Mouse (Mus musculus): ENCODE results near the gene Tmem88b. TPM values are rescaled to one million over a fixed set of nuclear protein-coding genes. Genes with fewer than 3 reads are reported as not detected.
"Not testable (repeated sequence)": the region's sequence is repeated elsewhere in the genome, so short reads cannot be mapped to it uniquely, and the experiment has no call there.

Tmem88b gene
- polyA plus RNA-seq, 1 experiment from 2014 or later = 0.22 TPM

DNA sequence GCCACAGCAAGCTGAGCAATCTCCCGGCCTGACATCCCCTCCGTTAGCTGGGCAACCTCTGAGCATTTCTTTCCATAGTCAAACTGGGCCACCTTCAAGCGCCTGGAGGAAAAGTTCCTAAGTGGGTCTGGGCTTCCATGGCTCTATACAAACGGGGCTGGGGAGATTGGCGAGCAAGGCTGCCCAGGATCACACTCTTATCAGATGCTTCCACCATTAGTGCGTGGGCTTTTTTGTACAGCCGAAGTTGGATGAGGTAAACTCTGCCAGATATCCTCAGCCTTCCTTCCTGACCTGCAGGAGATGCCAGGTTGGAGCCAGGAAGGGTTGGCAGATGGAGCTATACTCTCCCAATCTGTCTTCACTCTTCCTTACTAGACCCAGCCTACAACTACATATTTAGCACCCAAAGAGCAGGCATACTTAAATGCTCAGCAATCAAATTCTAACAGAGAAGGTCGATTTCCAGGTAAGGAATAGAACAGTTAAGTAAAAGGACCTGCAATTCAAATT, 39.6 kb downstream of the Tmem88b start:
- no peaks in the 10 kb centered on the region for H3K27me3 ChIP-seq
- H3K36me3 ChIP-seq (replicated peaks) = peaks cover 95% of the 10 kb centered on the region
- WGBS = 85% methylated on average over 8 of the region's 8 CpGs
- no peaks in the 10 kb centered on the region for H3K9me3 ChIP-seq
- H3K4me3 ChIP-seq (replicated peaks) = no peak overlapping the region
- H3K9ac ChIP-seq = no peak overlapping the region
- no peak for ATAC-seq (ENCODE audit: low FRiP score)
- H3K27ac ChIP-seq = no peak overlapping the region
- H3K4me2 ChIP-seq = no peak overlapping the region
- no peaks in the 10 kb centered on the region for H3K4me1 ChIP-seq

DNA sequence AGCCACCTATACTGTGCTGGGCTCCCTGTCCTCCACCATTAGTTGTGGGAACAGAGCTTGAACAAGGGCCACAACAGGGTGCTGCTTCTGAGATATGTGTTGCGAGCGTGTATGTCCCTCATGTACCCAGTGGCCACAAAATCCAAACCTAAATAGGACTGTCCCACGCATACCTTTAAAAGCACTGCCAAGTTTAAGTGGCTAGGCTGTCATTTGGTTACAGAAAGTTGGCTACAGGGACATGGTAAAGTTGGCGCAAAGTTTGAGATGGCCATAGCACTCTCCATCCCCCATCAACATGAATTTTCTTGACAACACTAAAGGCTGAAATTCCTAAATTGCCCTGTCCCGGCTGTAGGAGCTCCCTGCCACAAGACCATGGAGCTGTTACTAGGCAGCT, 40.5 kb downstream of the Tmem88b start:
- 94% methylated on average over 5 of the region's 5 CpGs for WGBS
- no peak for ATAC-seq (ENCODE audit: low FRiP score)
- no peak overlapping the region for H3K9ac ChIP-seq
- no peak overlapping the region for H3K4me2 ChIP-seq
- no peak overlapping the region for H3K27ac ChIP-seq
- no peaks in the 10 kb centered on the region for H3K9me3 ChIP-seq
- H3K27me3 ChIP-seq = no peaks in the 10 kb centered on the region
- no peak overlapping the region for H3K4me3 ChIP-seq (replicated peaks)
- peaks cover 95% of the 10 kb centered on the region for H3K36me3 ChIP-seq (replicated peaks)
- no peaks in the 10 kb centered on the region for H3K4me1 ChIP-seq

DNA sequence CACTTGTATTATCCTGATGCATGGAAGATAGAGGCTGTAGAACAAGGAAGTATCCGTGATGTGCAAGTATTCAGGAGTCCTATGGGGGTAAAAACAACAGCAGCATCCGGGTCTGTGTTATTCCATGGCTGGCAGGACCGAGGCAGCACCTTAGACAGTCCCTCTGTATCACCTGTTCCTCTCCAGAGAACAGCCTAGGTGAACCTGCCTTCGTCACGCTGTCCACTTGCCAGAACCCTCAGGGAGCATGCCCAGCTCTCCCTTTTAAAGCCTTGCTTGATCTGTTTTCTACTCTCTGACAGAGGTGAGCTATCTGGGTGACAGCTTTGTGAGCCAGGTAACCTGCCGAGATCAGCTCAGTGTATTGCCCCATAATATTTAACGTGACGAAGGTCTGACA, 41.2 kb downstream of the Tmem88b start:
- no peak overlapping the region for H3K27ac ChIP-seq
- ATAC-seq (ENCODE audit: low FRiP score) = no peak

DNA sequence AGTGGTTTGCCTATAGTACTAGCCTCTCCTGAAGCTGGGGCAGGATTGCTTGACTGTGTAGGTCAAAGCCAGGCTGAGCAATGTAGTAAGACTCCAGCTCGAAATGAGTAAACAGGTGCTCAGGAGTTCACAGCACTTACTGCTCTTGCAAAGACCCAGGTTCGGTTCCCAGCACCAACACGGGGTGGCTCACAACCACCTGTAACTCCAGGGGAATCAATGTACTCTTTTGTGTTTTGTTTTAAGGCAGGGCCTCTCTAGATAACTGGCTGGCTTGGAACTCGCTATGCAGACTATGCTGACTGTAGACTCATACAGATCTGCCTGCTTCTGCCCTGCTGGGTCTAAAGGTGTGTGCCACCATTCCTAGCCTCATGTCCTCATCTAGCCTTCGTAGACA, 43.0 kb downstream of the Tmem88b start:
- Histone ChIP-seq H3K36me3 (replicated peaks) (peaks cover 80% of the 10 kb centered on the region), H3K9me3 (no peaks in the 10 kb centered on the region), H3K27ac (no peak overlapping the region), H3K4me2 (no peak overlapping the region), H3K9ac (no peak overlapping the region), H3K27me3 (no peaks in the 10 kb centered on the region), H3K4me1 (no peaks in the 10 kb centered on the region), H3K4me3 (replicated peaks) (no peak overlapping the region)
- WGBS = 94% methylated on average over 5 of the region's 5 CpGs
- ATAC-seq (ENCODE audit: low FRiP score) = no peak

More for the DNA sequence above, 41.2 kb downstream of the Tmem88b start:
- Histone ChIP-seq H3K4me2 (no peak overlapping the region), H3K9ac (no peak overlapping the region), H3K4me1 (no peaks in the 10 kb centered on the region), H3K9me3 (no peaks in the 10 kb centered on the region), H3K27me3 (no peaks in the 10 kb centered on the region), H3K4me3 (replicated peaks) (no peak overlapping the region), H3K36me3 (replicated peaks) (peaks cover 95% of the 10 kb centered on the region)
- WGBS = 90% methylated on average over 8 of the region's 8 CpGs

DNA sequence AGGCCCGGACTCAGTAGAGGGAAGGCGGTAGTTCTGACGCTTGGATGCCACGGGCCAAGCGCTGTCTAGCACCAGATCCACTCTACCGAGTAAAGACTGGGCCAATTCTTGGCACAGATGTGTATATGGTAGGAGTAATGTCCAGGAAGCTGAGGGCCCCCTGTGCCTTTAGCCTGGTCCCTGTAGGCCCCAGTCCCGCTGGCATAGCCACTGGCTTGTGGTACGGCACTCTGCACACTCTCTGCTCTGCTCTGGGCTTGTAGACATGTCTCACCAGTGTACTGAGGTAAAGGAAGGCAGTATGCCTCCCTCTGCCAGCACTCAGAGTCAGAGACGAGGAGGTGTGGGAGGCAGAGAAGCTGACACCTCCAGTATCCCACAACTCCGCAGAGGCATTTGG, 45.0 kb downstream of the Tmem88b start:
- not testable (repeated sequence) for ATAC-seq (ENCODE audit: low FRiP score); H3K9me3 ChIP-seq; H3K27me3 ChIP-seq; H3K9ac ChIP-seq; H3K27ac ChIP-seq; H3K4me3 ChIP-seq (replicated peaks); H3K4me2 ChIP-seq
- Histone ChIP-seq H3K36me3 (replicated peaks) (peaks cover 62% of the 10 kb centered on the region), H3K4me1 (peaks cover 10% of the 10 kb centered on the region)
- 93% methylated on average over 10 of the region's 10 CpGs for WGBS

DNA sequence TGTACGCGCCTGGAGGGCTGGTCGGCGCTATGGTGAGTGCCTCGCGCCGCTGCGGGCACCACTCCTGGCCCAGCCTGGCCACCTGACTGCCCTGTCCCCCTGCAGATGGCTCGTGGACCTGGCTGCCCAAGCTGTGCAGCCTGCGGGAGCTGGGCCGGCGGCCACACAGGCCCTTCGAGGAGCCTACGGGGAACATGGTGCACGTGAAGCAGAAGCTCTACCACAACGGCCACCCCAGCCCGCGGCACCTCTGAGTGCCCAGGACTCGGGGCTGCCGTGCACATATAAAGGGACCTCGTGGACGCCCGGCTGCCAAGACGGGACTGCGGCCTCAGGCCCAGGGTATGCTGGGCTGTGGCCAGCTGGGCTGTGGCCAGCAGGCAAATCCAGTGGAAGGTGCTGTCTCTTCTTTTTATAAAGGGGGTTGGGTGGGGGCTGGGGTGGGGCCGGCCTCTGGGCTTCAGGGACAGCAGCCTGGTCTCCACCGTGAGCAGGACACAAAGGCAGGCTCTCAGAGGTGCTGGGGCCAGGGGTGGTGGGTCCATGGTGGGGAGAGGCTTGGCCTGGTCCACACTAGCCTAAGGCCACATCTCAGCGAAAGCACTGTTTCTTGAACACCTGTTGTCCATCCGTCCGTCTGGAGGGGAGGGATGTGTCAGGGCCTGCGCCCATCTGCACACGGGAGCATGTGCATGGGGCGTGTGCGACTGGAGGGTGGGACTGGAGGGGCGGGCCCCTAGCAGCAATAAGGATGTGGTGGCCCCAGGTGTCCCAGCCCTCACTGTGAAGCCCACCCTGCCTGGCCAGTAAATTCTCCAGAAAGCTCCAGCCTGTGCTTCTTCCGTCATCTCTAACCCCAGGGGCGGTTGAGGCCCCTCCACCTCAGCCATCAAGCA, 45.7 kb downstream of the Tmem88b start:
- WGBS = 86% methylated on average over 37 of the region's 37 CpGs
- Histone ChIP-seq H3K36me3 (replicated peaks) (peaks cover 56% of the 10 kb centered on the region), H3K9me3 (no peaks in the 10 kb centered on the region), H3K4me3 (replicated peaks) (0 out of 2 replicates have a peak overlapping the region, but pooled peaks have one; percentile 8), H3K4me1 (peaks cover 14% of the 10 kb centered on the region), H3K9ac (no peak overlapping the region), H3K27ac (no peak overlapping the region), H3K27me3 (no peaks in the 10 kb centered on the region), H3K4me2 (no peak overlapping the region)
- ATAC-seq (ENCODE audit: low FRiP score) = no peak

DNA sequence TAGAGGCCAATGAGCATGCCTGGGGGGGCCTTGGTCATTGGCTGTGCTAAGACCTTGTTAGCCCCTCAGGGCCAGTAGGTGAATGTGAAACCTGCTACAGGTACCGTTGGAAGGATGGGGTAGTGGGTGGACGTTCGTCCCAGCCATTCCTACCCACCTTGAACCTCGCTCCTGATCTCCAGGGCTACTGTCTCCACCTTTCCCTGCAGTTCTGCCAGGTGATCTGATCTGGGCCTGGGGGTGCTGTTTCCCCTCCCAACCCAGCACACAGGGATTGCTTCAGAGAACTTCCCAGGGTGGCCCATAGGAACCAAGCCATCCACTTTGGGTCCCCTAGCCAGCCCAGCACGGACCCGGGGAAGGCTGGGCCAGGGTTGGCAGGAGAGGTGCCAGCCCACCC, 46.5 kb downstream of the Tmem88b start:
- 84% methylated on average over 6 of the region's 6 CpGs for WGBS
- no peak overlapping the region for H3K27ac ChIP-seq
- H3K4me3 ChIP-seq (replicated peaks) = no peak overlapping the region
- H3K27me3 ChIP-seq = no peaks in the 10 kb centered on the region
- peaks cover 16% of the 10 kb centered on the region for H3K4me1 ChIP-seq
- H3K36me3 ChIP-seq (replicated peaks) = peaks cover 47% of the 10 kb centered on the region
- ATAC-seq (ENCODE audit: low FRiP score) = no peak
- H3K9me3 ChIP-seq = no peaks in the 10 kb centered on the region
- H3K4me2 ChIP-seq = no peak overlapping the region
- no peak overlapping the region for H3K9ac ChIP-seq

DNA sequence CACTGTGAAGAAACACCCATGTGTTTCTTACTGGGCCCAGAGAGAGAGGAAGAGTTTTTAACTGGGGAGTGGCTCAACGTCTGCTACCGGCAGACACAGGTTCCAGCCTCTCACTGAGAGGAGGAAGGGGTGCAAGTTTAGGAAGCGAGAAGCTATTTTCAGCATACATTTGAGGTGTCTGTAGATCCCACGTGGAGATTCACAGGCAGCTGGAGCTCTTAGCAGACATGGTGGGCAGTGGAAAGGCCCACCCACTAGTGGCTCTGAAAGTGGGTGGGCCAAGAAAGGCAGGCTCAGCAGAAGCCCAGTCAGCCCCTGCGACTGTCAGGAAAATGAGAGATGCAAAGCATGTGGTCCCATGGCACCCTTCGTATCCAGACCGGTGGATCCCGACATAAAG, 47.4 kb downstream of the Tmem88b start:
- H3K9ac ChIP-seq = no peak overlapping the region
- peaks cover 25% of the 10 kb centered on the region for H3K4me1 ChIP-seq
- H3K27me3 ChIP-seq = no peaks in the 10 kb centered on the region
- 72% methylated on average over 8 of the region's 8 CpGs for WGBS
- peaks cover 40% of the 10 kb centered on the region for H3K36me3 ChIP-seq (replicated peaks)
- no peak overlapping the region for H3K27ac ChIP-seq
- H3K4me2 ChIP-seq = no peak overlapping the region
- H3K9me3 ChIP-seq = no peaks in the 10 kb centered on the region
- H3K4me3 ChIP-seq (replicated peaks) = no peak overlapping the region
- ATAC-seq (ENCODE audit: low FRiP score) = no peak

DNA sequence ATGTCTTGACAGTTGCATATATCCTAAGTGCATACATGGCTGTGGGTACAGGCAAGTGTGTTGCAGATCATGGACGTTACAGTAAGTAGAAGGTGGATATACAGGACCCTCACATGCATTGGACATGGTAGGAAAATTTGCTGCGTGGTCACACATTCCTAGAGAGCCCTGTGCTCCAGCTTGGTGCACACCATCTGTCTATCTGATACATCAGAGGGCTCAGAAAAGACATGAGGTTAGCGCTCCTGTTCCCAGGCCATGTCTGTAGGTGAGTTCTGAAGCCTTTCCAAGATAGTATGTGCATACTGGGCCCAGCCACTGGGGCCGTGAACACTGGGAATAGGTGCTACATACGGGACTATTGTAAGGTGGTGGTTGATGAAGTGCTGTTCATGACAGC, 49.3 kb downstream of the Tmem88b start:
- H3K4me3 ChIP-seq (replicated peaks) = no peak overlapping the region
- H3K27ac ChIP-seq = no peak overlapping the region
- WGBS = 93% methylated on average over 5 of the region's 5 CpGs
- no peaks in the 10 kb centered on the region for H3K9me3 ChIP-seq
- peaks cover 38% of the 10 kb centered on the region for H3K36me3 ChIP-seq (replicated peaks)
- H3K27me3 ChIP-seq = no peaks in the 10 kb centered on the region
- no peak overlapping the region for H3K9ac ChIP-seq
- no peak for ATAC-seq (ENCODE audit: low FRiP score)
- H3K4me2 ChIP-seq = peak overlapping the region; percentile 91; the same call in 1 of the 2 replicates
- H3K4me1 ChIP-seq = peaks cover 29% of the 10 kb centered on the region

DNA sequence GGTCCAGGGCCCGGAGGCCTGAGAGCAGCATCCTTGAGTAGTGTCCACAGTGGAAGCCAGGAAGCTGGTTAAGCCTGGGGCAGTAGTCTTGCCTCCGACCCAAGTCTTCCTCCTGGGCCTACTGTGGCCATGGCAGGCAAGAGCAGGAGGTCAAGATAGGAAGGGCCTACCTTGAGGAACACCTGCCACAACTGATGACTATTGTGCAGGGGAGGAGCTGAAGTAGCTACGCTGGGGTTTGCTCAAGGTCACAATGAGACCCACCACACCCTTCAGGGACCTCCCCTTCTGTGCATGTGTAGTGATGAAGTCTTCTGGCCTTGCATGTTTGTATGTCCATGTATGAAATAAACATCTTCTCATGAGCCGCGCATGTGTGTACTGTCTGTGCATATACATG, 49.9 kb downstream of the Tmem88b start:
- Histone ChIP-seq H3K9ac (peak overlapping the region; percentile 92), H3K4me2 (peak overlapping the region; percentile 91), H3K9me3 (no peaks in the 10 kb centered on the region), H3K27me3 (no peaks in the 10 kb centered on the region), H3K27ac (peak overlapping the region; percentile 91), H3K4me1 (peaks cover 29% of the 10 kb centered on the region), H3K4me3 (replicated peaks) (peak overlapping the region; percentile 79), H3K36me3 (replicated peaks) (peaks cover 34% of the 10 kb centered on the region)
- WGBS = 70% methylated on average over 5 of the region's 5 CpGs
- ATAC-seq (ENCODE audit: low FRiP score) = peak; percentile 1; the same call in 1 of the 2 replicates

DNA sequence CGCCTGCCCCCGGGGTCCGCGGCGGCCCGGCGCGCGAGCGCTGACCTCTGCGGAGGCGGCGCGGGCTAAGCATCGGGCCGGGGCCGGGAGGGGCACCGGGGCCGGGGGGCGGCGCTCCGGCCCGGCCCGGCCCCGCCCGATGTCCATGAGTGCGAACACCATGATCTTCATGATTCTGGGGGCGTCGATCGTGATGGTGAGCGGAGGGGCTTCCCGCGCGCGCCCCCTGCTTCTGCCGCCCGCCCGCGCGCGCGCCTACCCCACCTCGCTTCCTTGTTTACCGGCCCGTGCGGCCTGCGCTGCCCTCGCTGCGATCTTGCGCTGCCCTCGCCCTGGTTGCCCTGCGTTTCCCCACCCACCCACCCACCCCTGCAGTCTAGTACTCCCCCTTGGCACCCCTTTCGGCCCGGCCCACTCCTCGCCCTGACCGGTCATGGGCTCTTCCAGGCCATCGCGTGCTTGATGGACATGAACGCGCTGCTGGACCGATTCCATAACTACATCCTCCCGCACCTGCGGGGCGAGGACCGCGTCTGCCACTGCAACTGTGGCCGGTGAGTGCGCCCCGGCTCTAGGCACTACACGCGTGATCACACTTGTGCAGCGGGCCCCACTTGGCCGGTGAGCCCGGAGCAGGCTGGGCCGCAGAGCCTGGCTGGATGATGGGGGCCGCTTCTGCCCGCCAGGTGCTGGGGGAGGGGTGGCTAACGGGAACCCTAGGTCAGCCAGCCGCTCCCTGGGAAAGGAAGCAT, 50.5 kb downstream of the Tmem88b start:
- H3K4me3 ChIP-seq (replicated peaks) = peak overlapping the region; percentile 79
- H3K36me3 ChIP-seq (replicated peaks) = peaks cover 28% of the 10 kb centered on the region
- peak; percentile 71 for ATAC-seq (ENCODE audit: low FRiP score)
- no peaks in the 10 kb centered on the region for H3K9me3 ChIP-seq
- peak overlapping the region; percentile 91 for H3K4me2 ChIP-seq
- H3K27ac ChIP-seq = peak overlapping the region; percentile 91
- WGBS = 1% methylated on average over 44 of the region's 79 CpGs
- H3K4me1 ChIP-seq = peaks cover 29% of the 10 kb centered on the region
- H3K9ac ChIP-seq = peak overlapping the region; percentile 92
- no peaks in the 10 kb centered on the region for H3K27me3 ChIP-seq

DNA sequence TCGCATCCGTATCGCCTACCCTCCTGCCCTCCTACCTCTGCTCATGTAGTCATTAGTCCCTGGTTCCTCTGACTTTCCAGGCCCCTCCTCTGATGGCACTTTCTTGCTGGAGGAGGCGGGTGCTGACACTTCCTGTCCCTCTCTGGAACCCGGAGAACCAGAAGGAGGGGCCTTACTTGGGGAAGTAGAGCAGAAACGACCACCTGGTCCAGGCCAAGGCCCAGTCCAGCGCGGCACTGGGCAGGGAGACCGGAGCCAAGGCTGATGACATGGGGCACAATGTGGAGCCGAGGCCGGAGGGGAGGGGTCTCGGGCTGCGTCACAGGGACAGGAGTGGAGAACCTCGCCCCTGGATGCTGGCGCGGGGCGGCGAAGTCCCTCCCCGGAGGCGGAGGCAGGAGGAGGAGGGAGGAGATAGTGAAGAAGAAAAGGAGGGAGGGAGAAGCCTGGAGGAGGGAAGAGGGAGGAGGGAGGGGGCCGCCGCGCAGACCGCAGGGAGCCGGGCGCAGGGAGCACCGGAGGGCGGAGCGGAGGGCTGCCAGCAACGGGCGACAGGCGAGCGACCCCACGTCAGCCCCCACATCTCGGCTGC, 51.2 kb downstream of the Tmem88b start, which contains the start of gene Tmem240:
Gene Tmem240 (plus strand): TSS at position 451 of the 592 bp plus-strand sequence.
- WGBS = under 1% methylated on average over 20 of the region's 35 CpGs
- ATAC-seq (ENCODE audit: low FRiP score) = peak; percentile 95
- H3K9me3 ChIP-seq = no peaks in the 10 kb centered on the region

More for the DNA sequence above, 51.2 kb downstream of the Tmem88b start, which contains the start of gene Tmem240:
- H3K4me3 ChIP-seq (replicated peaks) = peak within 1 kb of the TSS; percentile 79
- H3K4me1 ChIP-seq = peaks cover 29% of the 10 kb centered on the region
- H3K36me3 ChIP-seq (replicated peaks) = peaks cover 21% of the 10 kb centered on the region
- H3K4me2 ChIP-seq = peak within 1 kb of the TSS; percentile 91
- H3K27ac ChIP-seq = peak within 1 kb of the TSS; percentile 91
- no peaks in the 10 kb centered on the region for H3K27me3 ChIP-seq
- H3K9ac ChIP-seq = peak within 1 kb of the TSS; percentile 92
